Mouse (Mus musculus) WW6 (cell line): Measurements from ENCODE around the gene Atxn7l1.

Experiments used
- DNase-seq: peaks from one replicate; pipeline ENCODE4 v3.0.0-alpha.2; 2013; ENCODE audit warnings: low read depth, low spot score

Gene Atxn7l1

DNA sequence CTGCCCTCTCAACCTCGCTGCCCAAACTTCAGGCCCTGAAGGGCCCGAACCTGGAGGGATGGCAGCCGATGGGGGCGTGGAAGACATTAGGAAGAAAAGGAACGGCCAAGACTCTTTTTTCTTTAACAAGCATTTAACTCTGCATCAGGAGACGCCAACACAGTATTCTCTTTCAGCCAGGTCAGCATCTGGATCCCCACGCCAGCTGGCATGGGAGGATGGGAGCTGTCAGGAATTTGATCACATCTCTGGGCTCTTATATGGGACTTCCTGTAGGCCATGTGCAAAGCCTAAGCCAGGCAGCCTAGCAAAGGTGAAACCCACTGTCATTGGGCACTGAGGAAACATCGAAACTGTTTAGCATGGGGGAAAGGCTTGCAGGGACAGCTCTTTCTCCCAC, 217.0 kb downstream of the Atxn7l1 start:
- DNase-seq = no peak

DNA sequence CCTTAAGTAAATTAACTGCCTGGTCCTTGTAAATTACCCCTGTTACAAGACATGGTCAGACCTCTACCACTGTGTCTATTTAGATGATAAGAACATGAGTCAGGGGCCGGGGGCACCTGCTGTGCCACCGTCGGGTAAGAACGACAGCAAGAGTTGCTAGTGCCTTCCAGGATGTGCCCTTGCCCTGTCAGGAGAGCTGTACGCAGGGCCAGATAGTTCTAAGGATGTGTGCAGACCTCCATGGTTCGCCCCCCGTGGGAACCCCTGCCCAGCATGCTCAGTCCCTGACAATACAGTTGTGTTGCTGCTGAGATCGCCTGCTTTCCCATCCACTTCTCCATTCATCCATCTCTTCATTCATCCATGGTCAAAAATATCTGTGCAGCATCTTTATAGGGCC, 217.6 kb downstream of the Atxn7l1 start:
- no peak for DNase-seq

GRCm38 (mm10) chr12:33369555-33369954, 222.1 kb downstream of the Atxn7l1 start:
- no peak for DNase-seq

GRCm38 (mm10) chr12:33379624-33380445, 232.3 kb downstream of the Atxn7l1 start:
- DNase-seq = peak; percentile 68

GRCm38 (mm10) chr12:33388842-33389241, 241.3 kb downstream of the Atxn7l1 start:
- DNase-seq = peak; percentile 29

GRCm38 (mm10) chr12:33390844-33391560, 243.5 kb downstream of the Atxn7l1 start:
- no peak for DNase-seq

- DNase-seq = peak; percentile 67
Observed at GRCm38 (mm10) chr12:33394804-33395623, 247.5 kb downstream of the Atxn7l1 start, which contains the start of gene Efcab10. TSS of gene Efcab10 (plus strand) at chr12:33394854.

- no peak for DNase-seq
Observed at GRCm38 (mm10) chr12:33403265-33403693, 255.8 kb downstream of the Atxn7l1 start.

- no peak for DNase-seq
Observed at GRCm38 (mm10) chr12:33404996-33405395, 257.5 kb downstream of the Atxn7l1 start.

- DNase-seq = no peak
Observed at GRCm38 (mm10) chr12:33405398-33406026, 258.0 kb downstream of the Atxn7l1 start.

- no peak for DNase-seq
Observed at GRCm38 (mm10) chr12:33411580-33412151, 264.2 kb downstream of the Atxn7l1 start.
